Mouse (Mus musculus) cerebellum, adult 2 months (tissue): ENCODE results near the gene Enc1.

Source experiments
- CTCF ChIP-seq: fragments of 200-500 bp; IDR thresholded peaks from 2 replicates; pipeline ENCODE4 v1.5.1; 2011; ENCODE audit warnings: low read depth, mild to moderate bottlenecking, control low read depth, low read length, moderate library complexity, borderline replicate concordance; ENCODE audit not compliant: insufficient read depth
- POLR2A ChIP-seq: fragments of 200-500 bp; IDR thresholded peaks from 2 replicates; pipeline ENCODE4 v1.6.1; 2011; ENCODE audit warnings: low read length, control low read depth, borderline replicate concordance; ENCODE audit not compliant: insufficient read depth

- TF ChIP-seq CTCF (peak; percentile 86), POLR2A (no peak)
Measured at GRCm38 (mm10) chr13:97234785-97235417, 6.0 kb upstream of the Enc1 start.
